Mouse (Mus musculus): ENCODE measurements at regions not wholly inside any gene's neighbourhood (a gene's known extent, or its start where the extent isn't known, plus 50 kb on each side); places are given as distances from the start of the nearest gene placed in this dataset.

DNA sequence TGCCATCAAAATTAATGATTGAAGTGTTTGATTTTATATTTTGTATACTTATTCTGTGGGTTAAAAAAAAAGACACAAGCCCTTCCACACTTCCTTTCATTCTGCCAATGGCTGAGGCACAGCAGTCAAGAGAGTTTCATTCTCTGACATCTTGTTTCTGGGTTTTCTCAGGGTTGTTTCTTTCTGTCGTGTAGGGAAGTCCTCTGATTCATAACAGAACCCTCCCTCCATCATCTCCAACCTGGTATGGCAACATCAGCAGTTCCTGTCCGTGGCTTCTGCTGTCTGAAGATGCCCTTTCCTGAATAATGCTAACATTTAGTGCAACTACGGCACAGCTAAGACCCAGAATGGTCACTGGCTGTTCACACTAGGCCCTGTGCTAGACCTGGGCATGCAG, 167.3 kb downstream of the Hs3st3b1 start:
- no peak for DNase-seq (ENCODE audit: low spot score)

DNA sequence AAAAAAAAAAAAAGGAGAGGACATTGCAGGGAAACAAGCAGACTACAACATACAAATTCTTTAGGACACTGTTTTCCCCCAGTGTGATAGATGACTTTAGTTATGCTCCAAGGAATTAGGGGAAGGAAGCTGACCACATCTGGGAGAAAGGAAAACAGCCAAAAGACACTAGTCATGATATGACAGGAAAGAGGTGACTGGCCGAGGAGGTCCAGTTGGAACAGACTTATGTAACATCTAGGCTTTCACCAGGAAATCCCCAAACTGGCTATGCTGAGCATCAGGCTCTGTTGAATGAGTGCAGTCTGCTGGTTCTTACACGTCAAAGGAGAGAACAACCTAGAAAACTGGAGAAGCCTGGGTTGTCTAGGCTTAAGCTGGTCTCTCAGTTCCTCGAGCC, 163.8 kb downstream of the Hs3st3b1 start:
- no peak for DNase-seq (ENCODE audit: low spot score)

DNA sequence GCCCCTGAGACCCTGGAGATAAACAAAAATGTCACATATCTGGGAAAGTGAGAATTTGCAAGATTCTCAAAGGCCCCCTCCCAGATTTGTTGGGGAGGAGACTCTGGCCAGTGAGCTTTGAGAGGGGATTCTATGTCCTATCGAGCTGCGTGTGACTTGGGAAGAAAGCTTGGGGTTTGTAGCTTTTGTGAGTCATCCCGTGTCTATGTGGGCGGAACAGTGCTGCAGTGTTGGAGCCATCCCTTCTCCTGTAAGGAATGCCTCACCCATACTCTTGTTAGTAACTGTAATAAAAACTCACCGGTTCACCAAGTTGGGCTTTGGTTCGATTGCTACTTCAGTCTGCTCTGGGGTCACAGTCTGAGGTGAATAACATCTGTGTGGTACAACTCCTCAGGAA, 160.5 kb downstream of the Hs3st3b1 start:
- DNase-seq (ENCODE audit: low spot score): no peak

DNA sequence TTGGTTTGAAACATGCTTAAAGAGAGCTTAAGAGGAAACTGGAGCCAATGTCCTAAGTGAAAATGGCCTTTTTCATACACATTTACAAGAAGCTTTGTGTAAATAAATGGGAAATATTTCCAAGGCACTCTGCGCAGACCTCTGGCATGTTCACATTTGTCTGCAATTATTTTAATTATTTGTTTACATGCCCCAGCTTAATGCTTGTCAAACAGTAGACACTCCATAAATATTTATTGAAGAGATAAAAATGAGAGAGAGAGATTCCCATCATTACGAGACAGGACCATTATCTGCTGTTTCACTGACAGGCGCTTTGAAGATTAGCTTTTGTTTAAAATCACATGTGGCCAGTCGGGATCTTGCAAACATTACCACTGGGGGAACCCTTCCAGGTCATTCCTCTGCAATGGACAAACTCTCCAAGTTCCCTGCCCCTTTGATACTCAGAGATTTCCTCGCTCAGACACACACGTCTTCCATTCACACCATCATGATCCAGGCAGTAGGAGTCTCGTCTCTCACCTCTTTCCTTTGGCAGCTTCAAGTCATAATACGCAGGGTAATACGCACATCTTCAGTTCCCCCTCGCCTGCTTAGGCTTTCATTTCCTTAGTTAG, 154.3 kb downstream of the Hs3st3b1 start:
- DNase-seq (ENCODE audit: low spot score): no peak

DNA sequence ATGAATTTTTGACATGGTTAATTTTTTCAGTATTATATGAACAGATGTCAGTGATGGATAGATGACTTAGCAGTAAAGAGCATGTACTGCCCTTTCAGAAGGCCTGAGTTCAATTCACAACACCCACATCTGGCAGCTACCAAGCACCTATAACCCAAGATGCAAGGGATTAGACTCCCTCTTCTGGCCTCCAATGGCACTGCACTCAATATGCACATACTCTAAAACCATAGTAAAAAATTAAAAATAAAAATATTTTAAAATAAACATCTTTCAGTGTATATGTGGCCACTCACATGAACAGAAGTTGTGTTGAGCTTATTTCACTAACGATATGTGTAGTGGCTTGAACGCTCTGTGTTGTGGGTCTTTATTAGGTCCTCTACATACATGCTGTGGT, 152.4 kb downstream of the Hs3st3b1 start:
- DNase-seq (ENCODE audit: low spot score): no peak

DNA sequence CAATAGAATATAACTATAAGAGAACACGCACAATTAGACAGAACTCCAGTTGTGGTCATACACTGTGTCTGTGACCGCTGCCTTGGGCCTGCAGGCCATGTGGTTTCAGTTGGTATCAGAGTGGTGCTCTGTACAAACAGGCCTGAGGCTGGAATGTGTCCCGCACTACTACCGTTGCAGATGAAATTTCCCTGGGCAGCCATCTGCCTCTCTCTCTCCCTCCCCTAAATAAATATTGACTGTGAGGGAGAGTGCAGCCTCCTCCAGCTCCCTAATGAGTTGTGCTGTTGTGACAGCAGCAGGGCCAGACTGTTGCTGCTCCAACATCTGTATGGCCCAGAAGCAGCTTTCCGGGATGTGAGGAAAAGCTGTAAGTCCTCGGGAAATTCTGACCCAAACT, 146.7 kb downstream of the Hs3st3b1 start:
- no peak for DNase-seq (ENCODE audit: low spot score)

DNA sequence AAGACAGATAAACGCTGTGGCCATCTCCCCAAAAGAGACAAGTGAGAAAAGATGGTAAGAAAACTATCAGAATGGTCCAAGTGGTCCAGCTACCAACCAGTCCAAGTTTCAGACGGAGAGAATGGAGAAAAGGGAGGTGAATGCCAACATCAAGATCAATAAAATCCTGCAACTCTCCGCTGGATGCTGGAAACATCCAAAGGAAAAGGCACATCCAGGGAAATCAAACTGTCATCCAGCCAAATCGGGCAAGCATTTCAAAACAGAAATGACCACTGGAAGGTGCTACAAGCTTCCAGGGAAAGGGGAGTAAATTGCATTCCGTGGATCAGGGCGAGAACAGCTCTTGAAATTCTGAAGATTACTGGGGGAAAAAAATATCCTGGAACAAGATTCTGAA, 142.7 kb downstream of the Hs3st3b1 start:
- DNase-seq (ENCODE audit: low spot score): no peak

DNA sequence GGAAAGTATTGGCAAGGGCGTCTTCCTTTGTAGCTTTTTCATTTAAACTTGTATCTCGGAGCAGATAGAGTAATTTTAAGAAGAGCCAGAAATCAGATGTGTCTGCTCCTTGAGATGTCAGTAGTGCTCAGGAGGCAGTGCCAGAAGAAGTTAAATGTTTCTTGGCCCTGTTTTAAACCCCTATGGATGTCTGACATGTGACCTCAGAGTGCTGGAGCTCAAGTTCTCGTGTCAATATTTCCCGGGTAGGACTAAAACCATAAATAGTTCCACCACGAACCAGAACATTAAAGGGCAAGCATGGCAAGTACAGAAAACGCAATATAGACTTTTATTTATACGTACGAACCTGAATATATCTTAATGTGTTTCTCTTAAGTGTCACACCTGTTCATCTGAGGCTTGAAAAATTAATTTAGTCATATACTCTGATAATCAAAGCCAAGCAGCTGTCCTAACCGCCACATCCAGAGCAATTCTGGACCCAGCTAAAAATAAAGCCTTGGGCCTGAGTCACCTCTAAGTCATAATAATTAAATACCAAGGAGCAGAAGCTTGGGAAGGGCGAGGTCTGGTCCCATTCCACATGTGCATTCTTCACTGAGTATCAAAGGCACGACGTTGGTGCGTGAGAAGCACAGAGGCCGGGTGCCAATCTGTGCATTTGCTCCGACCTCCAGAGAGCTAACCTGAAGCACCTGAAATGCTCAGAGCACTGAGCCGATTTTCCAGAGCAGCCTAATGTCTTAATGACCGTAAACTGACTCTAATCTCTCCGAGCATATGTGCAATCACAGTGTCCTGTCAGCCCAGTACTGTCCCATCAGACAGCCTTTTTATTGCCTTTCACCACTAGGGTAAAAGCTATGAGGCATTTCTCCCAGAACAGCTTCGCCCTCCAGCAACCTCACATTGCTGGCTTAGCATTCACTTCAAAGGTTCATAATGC, 139.8 kb downstream of the Hs3st3b1 start:
- no peak for DNase-seq (ENCODE audit: low spot score)

DNA sequence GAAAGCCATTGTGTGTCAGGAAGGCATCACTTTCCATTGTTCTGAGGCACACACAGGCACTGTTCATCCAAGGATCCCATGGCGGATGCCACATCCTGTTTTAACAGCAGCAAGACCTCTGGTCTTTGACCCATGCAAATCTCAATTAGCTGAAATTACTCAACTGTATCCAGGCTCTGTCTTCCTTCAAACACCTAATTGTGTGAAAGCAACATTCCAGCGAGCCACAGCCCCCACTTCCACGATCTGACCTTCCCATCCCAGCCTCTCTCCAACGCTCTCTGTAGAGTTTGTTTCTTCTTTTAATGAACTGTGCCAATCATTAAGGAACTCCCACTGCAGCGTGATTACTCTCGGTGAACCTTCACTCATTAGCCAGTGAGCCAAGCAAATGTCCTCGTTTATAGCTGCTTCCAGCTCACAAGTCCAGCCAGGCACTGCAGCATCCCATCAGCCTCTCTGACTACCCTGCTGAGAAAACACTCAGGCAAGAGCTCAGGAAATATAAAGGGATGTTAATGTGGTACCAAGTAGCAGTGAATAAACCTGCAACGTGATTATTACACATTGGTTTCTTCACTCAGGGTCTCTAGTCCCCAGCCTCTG, 136.7 kb downstream of the Hs3st3b1 start:
- no peak for DNase-seq (ENCODE audit: low spot score)

DNA sequence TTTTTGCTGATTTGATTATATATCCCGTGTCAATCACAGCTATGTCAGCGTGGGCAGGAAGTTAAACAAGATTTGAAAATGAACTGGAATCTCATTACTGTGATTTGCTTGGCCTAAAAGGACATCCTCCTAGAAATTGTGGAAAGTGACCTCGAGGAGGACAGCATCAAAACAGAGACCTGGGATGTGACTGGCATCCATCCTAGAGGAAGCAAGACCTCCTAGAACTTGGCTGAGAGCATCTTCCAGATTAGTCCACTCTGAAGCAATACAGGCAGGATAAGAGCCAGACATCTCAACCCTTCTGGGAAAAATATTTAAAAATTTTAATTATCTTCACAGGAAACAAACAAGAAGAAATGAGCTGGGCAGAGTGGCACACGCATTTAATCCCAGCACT, 136.1 kb downstream of the Hs3st3b1 start:
- no peak for DNase-seq (ENCODE audit: low spot score)

DNA sequence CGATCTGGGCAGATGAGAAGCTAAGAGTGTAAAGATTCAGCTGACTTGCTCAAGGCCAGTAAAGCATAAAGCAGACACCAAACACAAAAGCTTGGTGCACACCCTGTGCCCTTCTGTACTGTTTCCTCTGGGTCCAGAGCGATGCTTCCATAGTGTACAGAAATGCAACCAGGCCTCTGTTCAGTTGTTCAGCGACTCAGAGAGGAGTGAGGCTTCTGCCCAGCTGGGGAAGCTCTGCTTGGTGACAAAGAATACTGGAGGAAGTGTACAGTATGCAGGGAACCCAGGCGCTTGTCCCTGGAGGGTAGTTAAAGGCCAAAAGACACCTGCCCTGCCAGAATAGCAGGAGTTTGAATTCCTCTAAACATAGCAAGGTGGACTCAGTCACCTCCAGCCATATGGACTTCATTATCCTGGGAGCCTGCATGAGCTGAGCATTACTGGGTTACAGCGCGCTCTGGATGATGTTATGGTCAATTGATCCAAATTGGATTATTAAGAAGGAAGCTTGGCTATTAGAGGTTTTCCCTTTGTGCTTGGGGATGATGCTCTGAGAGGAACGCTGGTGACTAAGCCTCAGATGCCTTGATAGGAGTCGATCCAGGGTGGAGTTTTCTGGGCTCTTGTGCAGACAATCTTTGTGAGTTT, 132.5 kb downstream of the Hs3st3b1 start:
- no peak for DNase-seq (ENCODE audit: low spot score)

DNA sequence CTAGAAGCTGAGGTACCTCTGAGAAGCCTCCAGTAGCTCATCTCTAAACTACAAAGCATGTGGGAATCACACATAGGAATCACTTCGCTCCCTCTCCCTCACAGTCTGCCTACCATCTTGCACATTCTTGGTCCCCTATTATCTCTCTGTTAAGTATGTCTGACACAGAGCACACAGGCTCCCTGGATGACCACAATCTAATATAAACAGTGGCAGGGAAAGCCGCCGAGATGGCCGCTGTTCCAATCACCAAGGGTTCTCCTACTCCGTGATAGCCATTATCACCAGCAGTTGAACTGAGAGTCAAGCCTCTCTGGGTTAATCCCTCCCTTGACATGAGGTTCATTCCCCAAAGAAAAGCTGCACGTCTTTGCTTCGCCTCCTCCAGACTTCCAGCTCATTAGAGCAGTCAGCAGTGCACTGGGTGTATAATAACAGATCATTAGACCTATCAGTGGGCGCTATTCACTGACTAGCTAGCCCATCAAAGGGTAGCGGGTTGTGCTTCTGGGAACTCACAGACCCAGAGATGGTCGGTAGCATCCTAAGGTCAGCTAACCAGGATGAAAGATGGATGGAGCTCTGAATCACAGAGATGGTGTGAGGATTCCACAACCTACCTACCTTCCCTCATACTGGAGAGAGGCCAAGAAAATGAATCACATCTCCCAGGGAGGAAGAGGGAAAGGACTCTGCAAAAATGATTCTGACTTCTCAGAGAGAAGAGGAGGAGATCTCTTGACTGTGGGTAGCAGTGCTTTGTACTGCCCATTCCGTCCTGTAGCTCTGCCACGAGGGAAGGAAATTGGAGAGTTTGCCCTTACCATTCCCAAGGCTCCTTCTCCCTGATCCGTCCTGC, 130.9 kb downstream of the Hs3st3b1 start:
- no peak for DNase-seq (ENCODE audit: low spot score)

DNA sequence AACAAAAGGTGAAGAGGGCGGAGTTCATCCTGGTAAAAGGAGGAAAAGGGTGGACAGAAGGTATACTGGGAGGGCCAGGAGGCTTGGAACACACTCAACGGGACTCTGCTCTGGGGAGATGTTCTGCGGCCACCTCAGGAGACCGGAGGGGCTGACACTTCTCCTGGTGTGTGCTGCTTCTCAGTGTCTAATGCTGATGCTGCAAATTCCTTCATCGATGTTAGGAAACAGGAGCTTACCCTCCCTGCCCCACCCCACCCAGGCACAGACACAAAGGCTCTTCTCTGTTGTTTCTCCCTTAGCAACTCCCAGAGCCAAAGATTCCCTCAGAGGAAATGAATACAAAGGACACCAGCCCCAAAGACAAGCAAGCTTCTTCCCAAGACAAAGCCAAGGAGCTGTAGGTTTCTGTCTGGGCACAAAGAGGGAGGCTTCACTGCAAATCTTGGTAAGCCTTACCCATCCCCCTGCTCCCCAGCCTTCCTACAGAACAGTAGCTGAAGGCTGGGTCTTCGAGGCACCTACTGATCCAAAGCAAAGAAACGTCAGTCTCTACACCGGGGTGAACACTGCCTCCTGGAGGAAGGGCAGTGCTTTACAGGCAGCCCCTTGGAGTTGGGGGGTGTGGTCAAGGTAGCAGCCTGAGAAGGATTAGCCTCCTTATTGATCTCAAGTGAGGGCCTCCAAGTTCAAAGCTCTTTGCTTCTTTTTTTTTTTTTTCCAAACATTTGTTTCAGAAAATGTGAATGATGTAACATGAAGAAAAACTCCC, 128.2 kb downstream of the Hs3st3b1 start:
- DNase-seq (ENCODE audit: low spot score): no peak

DNA sequence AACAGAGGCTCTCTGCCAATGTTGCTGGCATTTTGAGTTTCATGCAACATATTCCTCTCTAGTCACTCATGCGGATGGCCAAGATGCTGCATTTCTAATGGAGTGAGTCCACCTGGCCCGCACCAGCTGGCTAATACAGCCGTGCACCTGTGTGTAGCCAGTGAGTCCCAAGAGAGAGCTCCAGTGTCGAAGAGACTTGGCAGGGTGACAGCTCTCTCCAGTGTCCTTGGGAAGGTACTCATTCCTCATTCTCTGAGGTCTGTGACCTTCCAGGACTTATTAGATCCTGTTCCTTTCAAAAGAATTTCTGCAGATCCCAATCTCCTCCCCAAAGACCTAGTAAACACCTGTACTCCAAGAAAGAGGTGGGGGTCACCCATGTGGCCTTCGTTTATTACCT, 109.9 kb downstream of the Hs3st3b1 start:
- DNase-seq (ENCODE audit: low spot score): no peak

DNA sequence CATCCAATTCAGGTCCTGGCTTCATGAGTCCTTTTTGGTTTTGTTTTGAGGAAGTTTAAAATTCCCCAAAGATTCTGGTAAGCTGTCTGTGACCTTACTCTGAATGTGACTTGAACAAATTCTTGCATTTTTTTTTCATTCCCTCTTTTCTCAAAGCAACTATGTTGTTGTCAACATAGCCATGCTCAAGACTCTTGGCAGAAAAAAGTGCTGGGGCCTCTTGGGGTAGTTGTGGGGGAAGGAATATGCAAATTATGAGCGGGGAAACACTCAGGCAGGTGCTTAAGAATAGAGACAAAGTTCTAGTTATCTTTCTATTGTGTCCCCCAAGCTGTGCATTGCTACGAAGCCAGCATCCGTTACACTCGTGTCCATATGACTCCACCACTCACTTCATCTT, 99.2 kb downstream of the Hs3st3b1 start:
- no peak for DNase-seq (ENCODE audit: low spot score)

DNA sequence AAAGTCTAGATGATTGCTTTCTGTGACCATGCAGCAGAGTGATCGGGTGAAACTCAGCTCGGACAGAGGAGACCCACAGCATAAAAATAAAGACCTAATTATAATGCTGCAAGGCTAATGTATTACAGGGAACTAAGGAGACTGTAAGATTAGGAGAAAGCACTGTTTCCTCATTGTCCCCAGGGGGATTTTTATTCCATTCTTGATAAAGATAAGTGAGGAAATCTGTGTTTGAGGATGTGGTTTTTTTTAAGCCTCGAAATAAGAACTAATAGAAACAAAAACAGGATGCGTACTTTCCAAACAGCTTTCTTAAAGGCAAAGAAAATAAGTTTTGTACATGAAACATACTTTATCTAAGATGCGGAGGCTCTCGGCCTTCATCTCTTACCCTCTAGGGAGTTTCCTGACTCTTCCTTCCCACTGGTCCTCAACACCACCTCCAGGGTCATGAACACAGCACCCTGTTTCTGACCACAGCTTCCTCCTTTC, 94.8 kb downstream of the Hs3st3b1 start:
- DNase-seq (ENCODE audit: low spot score): no peak

DNA sequence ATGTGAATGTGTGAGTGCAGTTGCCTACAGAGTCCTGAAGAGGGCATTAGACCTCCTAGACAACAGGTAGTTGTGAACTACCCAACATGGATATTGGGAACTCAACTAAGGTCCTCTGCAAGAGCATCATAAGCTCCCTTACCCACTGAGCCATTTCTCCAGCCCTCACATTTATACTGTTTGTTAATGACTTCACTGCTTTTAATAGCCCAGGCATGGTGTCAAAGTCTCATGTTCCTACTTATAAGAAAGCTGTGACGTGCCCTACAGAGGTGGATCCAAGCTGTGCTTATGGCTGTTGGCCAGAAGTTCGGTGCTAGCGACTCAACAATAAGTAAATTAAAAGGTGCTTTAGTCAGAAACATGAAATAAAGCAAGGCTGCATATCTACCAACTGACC, 88.6 kb downstream of the Hs3st3b1 start:
- DNase-seq (ENCODE audit: low spot score): no peak

DNA sequence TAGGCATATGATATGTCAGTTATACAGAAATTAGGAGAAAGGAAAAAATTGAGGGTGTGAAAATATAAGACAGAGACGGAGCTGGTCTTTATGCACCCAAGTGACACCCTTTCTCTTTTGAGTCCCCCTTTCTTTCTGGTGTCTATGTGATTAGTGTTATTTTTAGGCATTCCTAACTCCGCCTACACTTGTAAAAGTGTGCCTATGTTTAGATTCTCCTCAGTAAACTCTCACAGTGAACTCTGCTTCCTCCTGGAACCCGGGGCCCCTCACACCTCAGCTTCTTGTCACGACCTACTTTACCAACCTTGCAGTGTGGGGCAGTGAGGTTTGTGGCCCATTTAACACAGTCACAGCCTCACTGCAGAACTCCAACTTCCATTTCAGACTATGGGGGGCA, 88.0 kb downstream of the Hs3st3b1 start:
- DNase-seq (ENCODE audit: low spot score): no peak

DNA sequence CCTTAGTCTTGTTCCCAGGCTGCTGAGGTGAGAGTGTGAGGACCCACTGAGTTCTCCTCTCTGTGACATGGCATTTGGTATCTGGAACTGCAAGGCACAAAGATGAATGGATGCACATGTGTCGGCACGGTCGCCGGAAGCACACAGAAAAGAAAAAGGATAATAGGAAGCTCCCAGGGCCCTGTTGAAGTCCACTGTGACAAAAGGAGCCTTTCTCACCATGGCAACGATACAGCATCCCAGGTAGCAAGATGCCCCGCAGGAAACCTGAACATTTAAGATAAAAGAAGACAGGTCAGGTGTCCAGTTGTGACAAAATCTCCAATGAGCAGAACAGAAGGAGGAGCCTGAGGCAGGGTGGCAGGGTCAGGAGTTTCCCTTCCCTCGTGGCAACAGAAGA, 87.5 kb downstream of the Hs3st3b1 start:
- no peak for DNase-seq (ENCODE audit: low spot score)

Data from c-Kit-positive CD71-positive TER-119-positive erythroid progenitor cells, embryonic 14.5 days (primary cell).